Mouse (Mus musculus) gastrocnemius, adult 18-20 months (tissue): ENCODE data around the gene Cep295nl. TPM values are rescaled to one million over a fixed set of nuclear protein-coding genes. Genes with fewer than 3 reads are reported as not detected.

Experiments
- total RNA-seq, 2 experiments: library from RNA; stranded (reverse); gene quantifications; 2 replicates each; pipeline ENCODE4 v1.2.3; 2021

Cep295nl gene
- total RNA-seq, 2 experiments from 2014 or later: 0.52 to 0.73 TPM

Other genes starting within 250 kb of the Cep295nl start
- under 1 TPM; 0.09 to 0.11 TPM for gene Dnah17, start 211.9 kb downstream of the Cep295nl start, total RNA-seq
- 10 to 100 TPM; 38.4 to 40.3 TPM for gene Cyth1, start 93.9 kb downstream of the Cep295nl start, total RNA-seq
- gene Usp36, start 52.3 kb downstream of the Cep295nl start, total RNA-seq: 10 to 100 TPM; 12.9 to 14.1 TPM
- gene Timp2, start 13.2 kb upstream of the Cep295nl start, total RNA-seq: 10 to 100 TPM; 65.4 to 89.1 TPM
- gene Lgals3bp, start 59.6 kb upstream of the Cep295nl start, total RNA-seq: 10 to 100 TPM; 15.8 to 17.1 TPM
- 10 to 100 TPM; 10.7 to 11.9 TPM for gene Cant1, start 76.6 kb upstream of the Cep295nl start, total RNA-seq
- gene C1qtnf1, start 85.7 kb upstream of the Cep295nl start, total RNA-seq: 1 to 10 TPM; 6.6 to 6.9 TPM
- gene Engase, start 134.3 kb upstream of the Cep295nl start, total RNA-seq: 1 to 10 TPM; 3.5 to 4.1 TPM